Mouse (Mus musculus) gonadal fat pad, adult 2 months (tissue): ENCODE measurements around the gene Pcca. TPM values are rescaled to one million over a fixed set of nuclear protein-coding genes. Genes with fewer than 3 reads are reported as not detected.

Experiments
- DNase-seq: peaks from one replicate; pipeline ENCODE4 v3.0.0-alpha.2; 2012; ENCODE audit warnings: low read depth
- polyA plus RNA-seq: library from polyadenylated mRNA; depleted of rRNA; stranded (reverse); fragments of >200 nt; gene quantifications from 2 replicates; pipeline ENCODE4 v1.2.3, GENCODE M21; 2012

The Pcca gene
- polyA plus RNA-seq, 1 experiment = 33.4 TPM

DNA sequence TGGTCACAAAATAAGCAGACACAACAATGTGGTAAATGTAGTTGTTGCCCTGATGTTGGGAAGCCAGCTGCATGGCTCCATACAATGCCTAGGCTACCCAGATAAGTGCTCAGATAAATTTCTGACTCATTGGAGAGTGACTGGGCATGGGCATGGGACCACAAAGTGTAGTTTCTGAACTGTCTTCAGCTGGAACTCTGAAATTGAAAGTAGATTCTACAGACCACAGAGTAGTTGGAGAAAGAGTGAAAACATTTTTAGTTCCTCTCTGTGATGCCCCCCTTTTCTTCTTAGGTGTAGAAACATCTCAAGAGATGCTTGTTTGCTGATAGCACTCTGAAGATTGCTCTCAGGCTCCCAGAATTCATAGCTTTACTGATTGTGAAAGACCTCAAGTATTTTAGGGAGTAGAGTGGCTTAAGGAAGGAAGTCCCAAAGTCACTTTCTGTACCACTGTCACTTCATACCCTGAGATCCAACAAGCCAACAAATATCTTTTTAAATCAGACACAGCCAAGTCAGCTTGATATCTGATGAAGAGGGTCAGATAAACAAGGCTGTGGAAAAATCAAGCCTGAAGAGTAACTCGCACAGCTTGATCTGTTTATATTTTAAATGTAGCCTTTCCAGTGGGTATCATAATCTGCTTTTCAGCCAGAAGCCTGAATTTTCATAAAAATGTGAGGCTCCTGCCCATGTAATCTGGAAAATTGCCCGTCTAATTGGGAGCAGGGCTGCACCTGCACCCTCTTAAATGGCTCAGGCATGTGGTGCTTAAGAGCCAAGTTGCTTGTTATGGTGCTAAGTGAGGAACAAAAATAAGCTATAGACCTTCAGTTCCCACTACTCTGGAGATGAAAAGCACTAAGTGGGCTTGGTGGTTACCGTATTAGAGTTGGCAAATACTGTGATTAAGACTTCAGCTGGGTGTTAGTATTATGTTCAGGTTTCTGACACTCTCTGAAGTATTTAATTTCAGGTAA, 214.0 kb downstream of the Pcca start:
- no peak for DNase-seq

- no peak for DNase-seq
Measured at GRCm38 (mm10) chr14:122751552-122751951, 217.4 kb downstream of the Pcca start.

DNA sequence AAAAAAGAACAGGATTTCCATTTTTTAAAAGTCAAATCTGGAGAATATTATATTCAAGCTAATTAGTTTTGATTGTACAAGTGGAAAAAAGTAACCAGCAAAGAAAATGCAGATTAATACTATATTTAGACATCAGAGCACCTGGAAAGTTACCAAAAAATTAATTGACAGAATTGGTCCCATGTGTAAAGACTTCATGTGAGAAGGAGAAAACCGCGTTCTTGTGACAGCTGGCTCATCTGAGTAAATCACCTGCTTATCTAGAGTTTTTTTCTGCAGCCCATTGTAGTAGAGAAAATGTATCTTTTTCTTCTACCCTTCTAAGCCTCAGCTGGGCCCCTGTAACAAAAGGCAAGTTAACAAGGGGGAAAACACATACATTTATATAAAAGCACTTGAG, 219.2 kb downstream of the Pcca start:
- no peak for DNase-seq

GRCm38 (mm10) chr14:122754311-122754710, 220.2 kb downstream of the Pcca start:
- DNase-seq = no peak

DNA sequence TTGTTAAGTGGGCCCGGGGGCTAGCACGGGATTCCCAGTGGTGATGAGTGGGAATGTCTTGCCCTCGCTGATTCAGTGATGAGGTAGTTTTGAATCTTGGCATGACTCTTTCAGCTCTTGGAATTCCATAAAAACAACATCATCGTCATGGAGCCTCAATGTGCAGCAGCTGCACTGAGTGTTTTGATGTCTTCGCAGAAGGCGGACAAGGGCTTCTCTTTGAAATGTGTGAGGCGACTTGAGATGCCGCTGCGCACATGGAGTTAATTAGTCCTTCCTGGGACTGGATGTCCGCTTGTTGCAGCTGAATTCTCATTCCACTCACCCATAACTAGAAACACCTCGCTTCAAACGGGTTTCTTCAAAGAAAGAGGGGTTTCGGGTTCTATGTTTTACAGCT, 221.4 kb downstream of the Pcca start:
- no peak for DNase-seq

- no peak for DNase-seq
Measured at GRCm38 (mm10) chr14:122756671-122757070, 222.5 kb downstream of the Pcca start.

DNA sequence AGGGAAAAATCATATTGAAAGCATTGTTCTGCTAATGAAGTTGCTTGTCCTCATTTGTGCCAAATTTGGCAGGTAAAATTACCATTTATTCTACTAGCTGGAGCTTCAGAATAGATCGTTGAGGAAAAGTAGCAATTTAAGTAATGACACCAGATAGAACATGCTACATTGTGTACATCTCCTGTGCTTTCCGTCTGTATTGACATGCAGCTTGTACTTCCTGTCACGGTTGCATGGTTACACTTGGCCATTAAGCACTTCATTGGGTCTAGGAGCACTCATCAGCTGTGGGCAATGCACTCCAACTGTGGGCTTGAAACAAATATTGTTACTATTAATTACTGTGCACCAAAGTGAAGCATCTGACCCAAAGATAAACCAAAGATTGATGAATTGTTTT, 225.8 kb downstream of the Pcca start:
- no peak for DNase-seq

DNA sequence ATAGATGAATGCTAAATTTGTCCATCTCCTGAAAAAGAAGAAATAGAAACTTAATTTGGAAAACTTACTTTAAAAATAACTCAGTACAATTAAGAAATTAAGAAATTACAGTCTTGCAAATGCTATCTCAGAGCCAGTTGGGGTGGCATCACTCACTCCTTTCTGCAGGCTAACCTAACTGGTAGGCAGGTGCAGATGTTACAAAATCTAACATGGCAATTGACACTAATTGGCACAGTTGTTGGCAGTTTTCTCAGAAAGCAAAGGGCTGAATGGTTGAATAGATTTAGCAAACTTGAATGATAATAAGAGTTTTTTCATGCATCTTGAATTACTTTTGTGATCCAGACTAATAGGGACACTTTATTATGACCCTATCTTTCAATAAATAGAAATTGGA, 226.7 kb downstream of the Pcca start:
- DNase-seq = no peak

- no peak for DNase-seq
Measured at GRCm38 (mm10) chr14:122762603-122763002, 228.5 kb downstream of the Pcca start.

- DNase-seq = no peak
Measured at GRCm38 (mm10) chr14:122765951-122766350, 231.8 kb downstream of the Pcca start.

DNA sequence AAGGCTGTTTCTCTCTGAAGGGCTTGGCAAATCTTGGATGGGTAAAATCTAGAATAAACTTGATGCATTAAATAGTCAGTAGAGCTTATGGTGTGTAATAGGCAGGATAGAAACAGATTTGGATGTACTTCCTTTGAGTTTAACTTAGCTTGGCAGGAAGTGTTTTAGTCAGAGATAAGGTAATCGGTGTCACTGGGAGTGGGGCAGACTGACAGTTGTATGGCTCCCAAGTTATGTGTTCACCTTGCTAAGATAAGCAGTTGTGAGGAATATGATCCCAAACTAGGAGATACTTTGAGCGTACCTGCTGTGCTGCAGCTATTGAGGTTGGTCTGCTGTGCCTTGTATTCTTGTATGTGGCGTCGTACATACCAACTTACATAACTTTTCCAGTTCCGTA, 232.3 kb downstream of the Pcca start:
- DNase-seq = no peak

DNA sequence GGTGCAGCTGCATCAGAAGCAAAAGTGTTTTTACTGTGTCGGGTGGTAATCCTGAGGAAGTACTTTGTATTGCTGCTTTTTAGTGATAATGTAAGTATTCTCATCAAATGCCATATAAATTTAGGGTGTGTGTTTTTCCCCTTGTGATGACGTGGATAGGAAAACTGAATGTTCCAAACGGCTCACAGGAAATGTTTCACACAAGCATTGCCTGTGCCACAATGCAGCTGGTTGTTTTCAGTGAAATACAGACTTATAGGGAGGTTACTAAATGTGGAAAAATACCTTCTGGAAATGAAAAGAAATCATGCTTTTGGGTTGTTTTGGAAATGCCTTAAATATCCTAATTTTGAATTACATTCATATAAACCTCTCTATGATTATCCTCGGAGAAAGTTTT, 250.6 kb downstream of the Pcca start:
- no peak for DNase-seq

DNA sequence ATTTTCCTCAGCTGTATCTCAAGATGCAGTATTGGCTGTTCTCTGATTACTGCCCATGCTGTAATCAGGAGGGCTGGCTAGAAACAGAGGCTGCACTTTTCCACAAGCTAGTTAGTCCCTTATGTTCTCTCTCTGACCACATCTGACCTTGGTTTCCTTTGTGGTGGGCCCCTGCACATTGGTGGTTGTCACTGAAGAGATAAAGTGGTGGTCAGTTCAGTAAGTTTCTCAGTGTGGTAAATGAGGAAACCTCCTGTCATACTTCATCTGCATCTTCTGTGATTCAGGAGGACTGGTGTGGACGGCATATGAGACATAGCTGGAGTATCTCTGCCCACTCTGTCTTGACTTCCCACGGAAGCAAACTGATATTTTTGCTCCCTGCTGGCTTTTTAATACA, 254.1 kb downstream of the Pcca start:
- DNase-seq = no peak

DNA sequence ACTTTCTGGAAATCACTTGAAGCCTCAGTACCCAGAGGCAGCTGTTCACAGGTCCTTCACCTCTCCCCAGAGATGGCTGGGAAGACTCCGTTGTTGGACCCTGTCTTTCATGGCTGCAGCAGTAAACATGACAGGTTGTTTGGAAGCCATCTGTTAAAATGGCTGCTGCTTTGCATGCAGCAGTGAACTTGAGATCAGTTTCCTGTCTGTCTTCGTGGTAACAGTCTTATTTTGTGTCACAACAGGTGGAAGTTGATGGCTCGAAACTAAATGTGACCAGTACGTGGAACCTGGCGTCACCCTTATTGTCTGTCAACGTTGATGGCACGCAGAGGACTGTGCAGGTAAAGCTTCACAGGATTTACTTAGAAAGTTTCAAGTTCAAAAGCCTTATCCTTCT, 256.0 kb downstream of the Pcca start:
- no peak for DNase-seq

DNA sequence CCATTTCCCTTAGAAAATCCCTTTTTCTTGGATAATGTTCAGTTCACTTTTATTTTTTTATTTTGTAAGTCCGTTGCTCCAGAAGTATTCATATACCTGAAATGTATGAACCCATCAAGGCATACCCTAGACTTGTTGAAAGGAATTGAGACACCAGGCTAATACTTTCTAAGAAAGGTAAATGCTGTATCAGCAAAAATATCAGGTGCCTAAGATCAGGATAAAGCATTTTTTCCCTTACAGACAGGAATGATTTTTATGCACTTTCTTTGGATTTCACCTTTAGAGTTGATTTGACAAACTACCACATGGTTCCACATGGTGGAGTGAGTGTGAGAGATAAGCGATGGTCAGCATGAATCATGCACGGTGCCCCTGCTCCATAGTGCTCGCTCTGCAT, 259.2 kb downstream of the Pcca start:
- DNase-seq = no peak

- no peak for DNase-seq
Measured at GRCm38 (mm10) chr14:122800296-122800695, 266.2 kb downstream of the Pcca start.

DNA sequence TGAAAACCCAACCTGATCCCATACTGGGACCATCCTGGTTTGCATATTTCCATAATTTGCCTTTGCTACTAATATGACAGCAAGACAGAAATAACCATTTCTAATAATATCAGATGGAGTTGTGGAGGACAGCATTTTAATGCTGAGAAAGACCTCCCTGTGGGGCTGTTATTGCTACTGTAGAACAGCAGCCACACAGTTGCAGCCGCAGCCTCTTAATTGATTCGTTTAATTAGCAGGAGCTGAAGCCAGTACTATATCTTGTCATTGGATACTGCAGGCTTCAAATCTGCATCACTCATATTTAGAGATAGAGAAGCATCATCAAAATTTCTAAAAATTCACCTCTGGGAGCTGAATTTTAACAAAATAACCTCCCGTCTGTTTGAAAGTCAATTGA, 286.9 kb downstream of the Pcca start:
- DNase-seq = no peak

DNA sequence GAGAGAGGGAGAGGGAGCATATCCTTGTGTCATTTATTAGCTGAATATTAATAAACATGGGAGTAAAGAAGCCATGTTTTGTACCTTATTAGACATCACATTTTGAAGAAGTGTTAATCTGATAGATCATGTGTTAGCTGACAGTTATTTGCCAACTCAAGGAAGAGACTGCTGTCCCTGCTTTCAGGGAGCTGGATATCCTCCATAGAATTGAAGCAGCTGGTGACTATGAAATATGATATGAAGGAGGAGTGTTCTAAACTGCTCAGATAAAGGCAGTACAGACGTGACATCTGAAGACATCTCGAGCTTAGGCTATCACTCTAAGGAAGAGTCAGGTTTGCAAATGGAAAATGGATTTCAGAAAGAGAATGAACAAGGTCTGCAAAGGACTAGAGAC, 289.7 kb downstream of the Pcca start:
- no peak for DNase-seq

- DNase-seq = no peak
Measured at GRCm38 (mm10) chr14:122825464-122825863, 291.3 kb downstream of the Pcca start.

DNA sequence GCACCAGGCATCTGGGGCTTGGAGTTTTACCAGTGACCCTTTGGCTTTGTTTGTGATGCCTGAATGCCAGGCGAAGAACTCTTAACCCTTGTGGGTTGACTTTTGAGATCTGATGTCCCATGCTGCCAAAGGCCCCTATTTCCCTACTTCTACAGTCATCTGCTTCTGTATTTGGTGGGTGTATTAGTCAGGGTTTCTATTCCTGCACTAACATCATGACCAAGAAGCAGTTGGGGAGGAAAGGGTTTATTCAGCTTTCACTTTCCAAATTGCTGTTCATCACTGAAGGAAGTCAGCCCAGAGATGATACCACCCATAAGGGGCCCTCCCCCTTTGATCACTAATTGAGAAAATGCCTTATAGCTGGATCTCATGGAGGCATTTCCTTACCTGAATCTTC, 296.3 kb downstream of the Pcca start:
- DNase-seq = no peak

DNA sequence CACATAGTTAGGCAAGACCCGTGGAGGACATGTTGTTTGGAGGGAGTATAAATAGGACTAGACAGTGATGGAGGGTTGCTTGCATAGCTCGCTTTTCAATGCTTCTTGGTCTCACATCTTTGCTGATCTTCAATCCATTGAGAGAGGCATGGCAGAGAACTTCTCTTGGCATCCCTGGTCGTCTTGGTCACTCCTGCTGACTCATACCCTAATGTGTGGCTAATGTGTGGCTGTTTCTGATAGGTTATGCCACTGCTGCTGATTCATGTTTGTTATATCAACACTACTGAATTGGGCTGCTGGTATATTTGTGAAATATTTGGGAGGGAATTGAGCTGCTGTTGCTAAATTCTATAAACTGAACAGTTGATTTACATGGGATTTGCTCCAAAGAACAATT, 299.5 kb downstream of the Pcca start:
- DNase-seq = no peak

- DNase-seq = no peak
Measured at GRCm38 (mm10) chr14:122834753-122835152, 300.6 kb downstream of the Pcca start.

GRCm38 (mm10) chr14:122835487-122836190, 301.5 kb downstream of the Pcca start:
- no peak for DNase-seq
